Mouse (Mus musculus): Measurements from ENCODE around the gene Clic1. TPM values are rescaled to one million over a fixed set of nuclear protein-coding genes. Genes with fewer than 3 reads are reported as not detected.

The Clic1 gene
- polyA plus RNA-seq, 1 experiment: 266 TPM

DNA sequence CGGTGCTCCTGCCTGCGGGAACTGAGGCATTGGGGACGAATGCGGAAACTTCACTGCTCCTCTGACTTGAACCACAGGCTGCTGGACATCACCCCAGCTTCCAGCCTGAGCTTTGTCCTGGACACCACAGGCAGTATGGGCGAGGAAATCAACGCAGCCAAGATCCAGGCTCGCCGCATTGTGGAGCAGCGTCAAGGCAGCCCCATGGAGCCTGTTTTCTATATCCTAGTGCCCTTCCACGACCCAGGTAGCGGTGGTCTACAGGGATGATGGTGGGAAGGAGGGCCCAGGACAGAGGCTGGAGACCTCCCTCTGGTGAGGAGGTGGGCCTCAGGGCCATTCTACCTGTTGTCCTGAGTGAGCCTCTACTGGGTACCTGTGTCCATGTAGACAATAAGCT is 29.9 kb upstream of the Clic1 start:
- no peak for TF ChIP-seq POLR2A (IDR thresholded peaks at IDR 0.05; ENCODE audit: low read depth, low read length)
- TF ChIP-seq CTCF (IDR thresholded peaks at IDR 0.05; ENCODE audit: borderline replicate concordance, insufficient read depth, low read length): no peak
- Histone ChIP-seq H3K4me3 (ENCODE audit: insufficient read depth, low read length) (no peak overlapping the region), H3K27ac (ENCODE audit: insufficient read depth, low read length) (no peak overlapping the region), H3K4me1 (ENCODE audit: control insufficient read depth, insufficient read depth, low read length) (no peaks in the 10 kb centered on the region)

DNA sequence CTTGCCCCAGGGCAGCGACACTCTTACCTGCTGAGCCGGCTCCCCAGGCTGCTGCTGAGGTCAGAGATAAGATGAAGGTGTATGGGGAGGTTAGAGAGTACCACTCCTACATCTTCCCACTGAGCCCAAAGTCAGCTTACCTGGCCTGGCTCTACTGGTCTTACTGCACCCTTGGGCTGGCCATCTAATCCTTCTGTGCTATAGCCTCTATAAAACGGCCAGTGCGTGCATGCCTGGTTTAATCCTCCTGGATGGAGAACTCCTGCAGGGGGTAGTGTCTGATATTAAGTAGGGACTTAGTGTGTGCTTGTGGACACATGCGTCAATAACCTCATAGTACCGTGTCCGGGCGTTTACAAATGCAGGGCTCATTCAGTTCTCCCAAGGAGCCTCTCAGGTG is 29.2 kb upstream of the Clic1 start:
- TF ChIP-seq POLR2A (IDR thresholded peaks at IDR 0.05; ENCODE audit: low read depth, low read length): no peak
- no peak for TF ChIP-seq CTCF (IDR thresholded peaks at IDR 0.05; ENCODE audit: borderline replicate concordance, insufficient read depth, low read length)
- no peaks in the 10 kb centered on the region for H3K4me1 ChIP-seq (ENCODE audit: control insufficient read depth, insufficient read depth, low read length)
- H3K27ac ChIP-seq (ENCODE audit: insufficient read depth, low read length): no peak overlapping the region
- H3K4me3 ChIP-seq (ENCODE audit: insufficient read depth, low read length): no peak overlapping the region

DNA sequence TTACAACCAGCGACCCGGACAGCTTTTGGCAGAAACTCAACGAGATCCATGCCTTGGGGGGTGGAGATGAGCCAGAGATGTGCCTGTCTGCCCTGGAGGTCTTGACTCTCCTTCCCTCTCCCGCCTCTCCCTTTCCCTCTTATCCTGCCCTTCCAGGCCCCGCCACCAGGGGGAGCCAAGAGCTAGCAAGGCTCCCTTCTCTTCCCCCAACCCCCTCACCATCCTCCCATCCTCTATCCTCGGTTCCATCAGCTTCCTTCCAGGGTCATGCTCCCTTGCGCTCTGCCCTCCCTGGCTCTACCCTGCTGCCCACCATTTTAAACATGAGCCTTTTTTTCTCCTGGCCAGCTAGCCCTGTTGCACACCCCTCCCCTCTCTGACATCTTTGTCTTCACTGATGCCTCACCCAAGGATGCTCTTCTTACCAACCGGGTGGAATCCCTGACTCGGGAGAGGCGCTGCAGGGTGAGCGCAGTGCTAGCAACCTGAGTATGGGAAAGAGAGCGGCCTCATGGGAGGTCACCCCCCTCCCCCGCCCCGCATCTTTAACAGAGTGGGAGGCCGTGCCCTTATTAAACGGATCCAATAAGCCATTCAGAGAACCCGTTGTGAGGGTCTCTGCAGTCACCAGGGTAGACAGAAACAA is 28.5 kb upstream of the Clic1 start:
- Histone ChIP-seq H3K4me3 (ENCODE audit: insufficient read depth, low read length) (no peak overlapping the region), H3K27ac (ENCODE audit: insufficient read depth, low read length) (no peak overlapping the region), H3K4me1 (ENCODE audit: control insufficient read depth, insufficient read depth, low read length) (no peaks in the 10 kb centered on the region)
- no peak for TF ChIP-seq POLR2A (IDR thresholded peaks at IDR 0.05; ENCODE audit: low read depth, low read length)
- TF ChIP-seq CTCF (IDR thresholded peaks at IDR 0.05; ENCODE audit: borderline replicate concordance, insufficient read depth, low read length): peak; percentile 93

DNA sequence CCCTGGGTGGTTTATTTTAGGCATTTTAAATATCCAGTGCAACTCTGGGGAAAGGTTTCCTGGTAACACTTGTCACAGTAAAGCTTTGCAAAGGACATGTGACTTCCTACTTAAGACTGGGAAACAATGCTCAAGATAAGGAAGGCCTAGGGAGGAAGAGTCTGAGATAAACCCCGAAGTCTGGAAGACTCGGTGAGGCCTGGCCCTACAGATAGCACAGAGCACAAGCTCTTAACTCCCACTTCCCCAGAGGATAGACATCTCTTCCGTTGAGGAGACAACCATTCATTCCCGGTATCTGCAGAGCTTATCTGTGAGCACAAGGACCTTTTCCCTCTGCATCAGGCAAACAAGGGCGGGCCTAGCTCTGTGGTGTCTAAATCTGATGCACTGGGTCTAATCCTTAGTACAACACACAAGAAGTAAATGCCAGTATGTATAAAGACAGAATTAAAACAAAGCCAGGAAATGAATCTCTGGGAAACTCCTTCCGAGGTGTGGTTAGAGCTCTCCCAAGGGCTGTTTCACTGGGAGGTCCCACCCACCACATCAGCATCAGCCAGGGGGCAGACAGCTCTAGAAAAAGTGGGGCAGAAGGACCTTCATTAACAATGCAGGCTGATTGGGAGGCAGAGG is 27.8 kb upstream of the Clic1 start:
- TF ChIP-seq CTCF (IDR thresholded peaks at IDR 0.05; ENCODE audit: borderline replicate concordance, insufficient read depth, low read length) (no peak), POLR2A (IDR thresholded peaks at IDR 0.05; ENCODE audit: low read depth, low read length) (no peak)
- no peak overlapping the region for H3K4me3 ChIP-seq (ENCODE audit: insufficient read depth, low read length)
- no peak overlapping the region for H3K27ac ChIP-seq (ENCODE audit: insufficient read depth, low read length)
- no peaks in the 10 kb centered on the region for H3K4me1 ChIP-seq (ENCODE audit: control insufficient read depth, insufficient read depth, low read length)

DNA sequence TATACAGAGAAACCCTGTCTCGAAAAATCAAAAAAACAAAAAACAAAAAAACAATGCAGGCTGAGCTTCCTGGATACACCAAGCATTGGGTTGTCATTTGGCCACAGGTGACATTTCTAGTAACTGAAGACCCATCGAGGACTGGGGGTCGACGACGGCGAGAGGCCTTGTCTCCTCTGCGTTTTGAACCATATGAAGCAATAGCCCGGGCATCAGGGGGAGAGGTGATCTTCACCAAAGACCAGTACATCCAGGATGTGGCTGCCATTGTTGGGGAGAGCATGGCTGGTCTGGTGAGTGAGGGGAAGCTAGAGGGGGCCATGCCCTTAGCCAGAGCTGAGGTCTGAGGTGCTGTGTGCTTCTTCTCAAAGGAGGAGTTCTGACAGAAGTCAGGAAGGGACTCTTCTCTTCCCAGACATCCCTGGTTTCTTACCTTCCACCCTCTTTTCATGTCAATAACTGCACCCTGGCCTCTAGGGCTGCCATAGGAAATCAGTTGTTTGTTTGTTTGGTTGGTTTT is 27.2 kb upstream of the Clic1 start:
- no peaks in the 10 kb centered on the region for H3K4me1 ChIP-seq (ENCODE audit: control insufficient read depth, insufficient read depth, low read length)
- TF ChIP-seq POLR2A (IDR thresholded peaks at IDR 0.05; ENCODE audit: low read depth, low read length) (no peak), CTCF (IDR thresholded peaks at IDR 0.05; ENCODE audit: borderline replicate concordance, insufficient read depth, low read length) (no peak)

DNA sequence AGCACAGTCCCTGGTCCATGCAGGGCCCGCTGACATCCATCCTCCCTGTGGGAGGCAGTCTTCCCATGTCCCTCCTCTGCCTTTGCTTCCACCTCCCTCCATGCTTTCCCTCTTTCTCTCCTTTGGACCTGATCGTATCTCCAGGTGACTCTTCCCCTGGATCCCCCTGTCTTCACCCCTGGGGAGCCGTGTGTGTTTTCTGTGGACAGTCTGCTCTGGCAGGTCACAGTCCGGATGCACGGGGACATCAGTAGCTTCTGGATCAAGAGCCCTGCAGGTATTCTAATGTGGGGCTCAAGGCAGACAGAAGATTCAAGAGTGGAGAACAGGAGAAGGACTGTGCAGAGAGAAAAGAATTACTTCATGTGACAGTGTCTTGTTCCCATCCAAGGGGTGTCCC is 26.5 kb upstream of the Clic1 start:
- H3K27ac ChIP-seq (ENCODE audit: insufficient read depth, low read length): no peak overlapping the region
- H3K4me1 ChIP-seq (ENCODE audit: control insufficient read depth, insufficient read depth, low read length): no peaks in the 10 kb centered on the region
- TF ChIP-seq CTCF (IDR thresholded peaks at IDR 0.05; ENCODE audit: borderline replicate concordance, insufficient read depth, low read length) (no peak), POLR2A (IDR thresholded peaks at IDR 0.05; ENCODE audit: low read depth, low read length) (no peak)
- H3K4me3 ChIP-seq (ENCODE audit: insufficient read depth, low read length): no peak overlapping the region

More for the DNA sequence above, 27.2 kb upstream of the Clic1 start:
- H3K4me3 ChIP-seq (ENCODE audit: insufficient read depth, low read length): no peak overlapping the region
- H3K27ac ChIP-seq (ENCODE audit: insufficient read depth, low read length): no peak overlapping the region

DNA sequence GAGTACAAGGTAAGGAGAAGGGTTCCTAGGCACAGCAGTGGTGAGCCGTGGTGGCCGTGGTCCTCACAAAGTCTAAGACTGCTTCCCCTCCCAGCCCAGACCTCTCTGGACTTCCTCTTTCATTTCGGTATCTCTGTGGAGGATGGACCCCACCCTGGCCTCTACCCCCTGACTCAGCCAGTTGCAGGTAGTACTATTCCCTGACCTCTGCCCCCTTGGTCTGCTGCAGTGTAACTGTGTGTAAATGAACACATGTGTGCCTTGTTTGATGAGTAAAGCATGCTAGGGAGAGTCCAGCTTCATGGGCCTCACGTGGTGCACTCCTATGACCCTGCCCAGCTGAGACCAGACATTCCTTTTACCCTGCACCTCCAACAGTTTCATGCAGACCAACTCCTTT is 26.0 kb upstream of the Clic1 start:
- Histone ChIP-seq H3K27ac (ENCODE audit: insufficient read depth, low read length) (no peak overlapping the region), H3K4me1 (ENCODE audit: control insufficient read depth, insufficient read depth, low read length) (no peaks in the 10 kb centered on the region), H3K4me3 (ENCODE audit: insufficient read depth, low read length) (no peak overlapping the region)
- TF ChIP-seq CTCF (IDR thresholded peaks at IDR 0.05; ENCODE audit: borderline replicate concordance, insufficient read depth, low read length): no peak
- no peak for TF ChIP-seq POLR2A (IDR thresholded peaks at IDR 0.05; ENCODE audit: low read depth, low read length)

DNA sequence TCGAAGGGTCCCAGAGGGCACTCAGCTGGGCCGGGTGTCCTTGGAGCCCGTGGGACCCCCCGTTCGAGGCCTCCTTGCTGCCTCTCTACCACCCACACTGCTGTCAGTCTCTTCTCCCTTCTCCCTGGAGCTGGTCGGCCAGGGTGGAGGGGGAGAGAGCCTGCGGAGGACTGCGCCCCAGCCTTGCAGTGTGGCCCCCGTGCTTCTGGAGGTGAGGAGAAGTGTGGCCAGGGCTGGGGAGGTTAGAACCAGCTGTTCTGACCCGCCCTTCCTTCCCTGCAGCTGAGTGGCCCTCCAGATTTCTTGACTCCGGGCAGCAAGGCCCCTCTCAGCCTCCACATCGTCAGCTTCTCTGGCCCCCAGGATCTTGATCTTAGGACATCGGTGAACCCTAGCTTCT is 25.5 kb upstream of the Clic1 start:
- no peaks in the 10 kb centered on the region for H3K4me1 ChIP-seq (ENCODE audit: control insufficient read depth, insufficient read depth, low read length)
- no peak overlapping the region for H3K4me3 ChIP-seq (ENCODE audit: insufficient read depth, low read length)
- no peak overlapping the region for H3K27ac ChIP-seq (ENCODE audit: insufficient read depth, low read length)
- no peak for TF ChIP-seq POLR2A (IDR thresholded peaks at IDR 0.05; ENCODE audit: low read depth, low read length)

DNA sequence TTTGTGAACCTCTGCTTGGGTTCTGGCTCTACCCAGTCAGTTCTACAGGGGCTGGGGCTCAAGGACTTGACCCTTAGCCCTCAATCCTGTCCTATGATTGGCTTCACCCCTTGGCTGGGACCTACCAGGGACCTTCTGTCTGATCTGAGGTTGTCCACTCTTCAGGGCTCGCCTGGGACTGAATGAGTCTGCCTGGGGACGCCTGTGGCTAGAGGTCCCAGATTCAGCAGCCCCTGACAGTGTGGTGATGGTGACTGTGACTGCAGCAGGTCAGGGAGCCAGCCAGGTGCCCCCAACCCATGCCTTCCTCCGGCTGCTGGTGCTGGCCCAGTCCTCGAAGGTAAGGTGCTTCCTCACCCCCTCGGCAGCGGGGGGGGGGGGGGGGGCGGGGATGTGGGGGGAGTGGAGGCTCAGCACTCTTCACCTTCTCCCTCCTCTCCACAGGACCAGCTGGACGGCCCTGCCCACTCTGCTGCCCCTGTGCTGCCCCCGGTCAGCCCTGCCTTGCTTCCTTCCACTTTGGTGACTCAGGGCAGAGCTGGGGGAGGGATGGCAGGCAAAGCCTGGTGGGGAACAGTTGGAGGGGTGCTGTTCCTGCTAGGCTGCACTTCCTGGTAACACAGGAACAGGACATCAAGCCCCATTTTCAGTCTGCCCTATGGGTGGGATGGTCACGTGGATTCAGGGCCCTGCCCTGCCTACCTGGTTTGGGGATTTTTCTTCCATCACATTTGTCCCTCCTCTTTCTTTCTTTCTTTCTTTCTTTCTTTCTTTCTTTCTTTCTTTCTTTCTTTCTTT is 24.9 kb upstream of the Clic1 start:
- Histone ChIP-seq H3K4me3 (ENCODE audit: insufficient read depth, low read length) (no peak overlapping the region), H3K27ac (ENCODE audit: insufficient read depth, low read length) (no peak overlapping the region), H3K4me1 (ENCODE audit: control insufficient read depth, insufficient read depth, low read length) (no peaks in the 10 kb centered on the region)
- no peak for TF ChIP-seq CTCF (IDR thresholded peaks at IDR 0.05; ENCODE audit: borderline replicate concordance, insufficient read depth, low read length)
- TF ChIP-seq POLR2A (IDR thresholded peaks at IDR 0.05; ENCODE audit: low read depth, low read length): no peak

DNA sequence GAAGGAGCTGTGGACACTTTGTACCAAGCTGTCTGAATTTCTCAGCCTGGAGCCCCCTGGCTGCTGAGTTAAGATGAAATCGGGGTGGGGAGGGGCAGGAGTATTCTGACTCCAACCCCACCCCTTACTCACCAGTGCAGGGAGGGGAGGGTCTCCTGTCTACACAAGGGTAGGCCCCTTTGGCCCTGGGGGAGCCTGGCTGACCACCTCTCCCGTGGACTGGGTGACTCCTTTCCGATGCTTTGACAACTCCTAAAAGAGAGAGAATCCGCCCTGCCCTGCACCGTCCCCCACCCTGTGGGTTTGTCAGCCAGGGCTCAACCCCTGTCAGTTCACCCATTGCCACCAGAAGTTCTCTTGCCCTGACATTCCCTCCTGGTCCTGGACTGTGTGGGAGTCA is 23.6 kb upstream of the Clic1 start:
- no peak overlapping the region for H3K4me3 ChIP-seq (ENCODE audit: insufficient read depth, low read length)
- H3K4me1 ChIP-seq (ENCODE audit: control insufficient read depth, insufficient read depth, low read length): no peaks in the 10 kb centered on the region
- TF ChIP-seq POLR2A (IDR thresholded peaks at IDR 0.05; ENCODE audit: low read depth, low read length) (no peak), CTCF (IDR thresholded peaks at IDR 0.05; ENCODE audit: borderline replicate concordance, insufficient read depth, low read length) (no peak)
- H3K27ac ChIP-seq (ENCODE audit: insufficient read depth, low read length): no peak overlapping the region
